Mouse (Mus musculus): ENCODE data around the gene Xrra1. TPM values are rescaled to one million over a fixed set of nuclear protein-coding genes. Genes with fewer than 3 reads are reported as not detected.
A peak's percentile ranks its signal among the peaks of the same experiment; 100 is the strongest.
"Not testable (repeated sequence)": the region's sequence is repeated elsewhere in the genome, so short reads cannot be mapped to it uniquely, and the experiment has no call there.

Xrra1 gene
- polyA plus RNA-seq, 1 experiment from 2014 or later, result 0.42 TPM

GRCm38 (mm10) chr7:99956095-99956494 is 97.2 kb downstream of the Xrra1 start:
- WGBS, result 94% methylated on average over 7 of the region's 7 CpGs
- no peak overlapping the region for H3K9ac ChIP-seq (ENCODE audit: low read depth, low read length)
- no peaks in the 10 kb centered on the region for H3K9me3 ChIP-seq (ENCODE audit: control insufficient read depth, low read length)
- peaks cover 17% of the 10 kb centered on the region for H3K36me3 ChIP-seq (ENCODE audit: control insufficient read depth, insufficient read depth, low read length)
- no peaks in the 10 kb centered on the region for H3K4me1 ChIP-seq (ENCODE audit: control insufficient read depth, insufficient read depth, low read length)
- no peaks in the 10 kb centered on the region for H3K27me3 ChIP-seq (replicated peaks; ENCODE audit: control insufficient read depth, insufficient read depth, low read length)
- H3K4me3 ChIP-seq (ENCODE audit: low read depth, low read length), result no peak overlapping the region
- DNase-seq (ENCODE audit: low spot score) (no peak), ATAC-seq (ENCODE audit: low read depth) (no peak)
- no peak overlapping the region for H3K27ac ChIP-seq (replicated peaks; ENCODE audit: low read depth, low read length)
- H3K4me2 ChIP-seq (ENCODE audit: low read depth, low read length), result no peak overlapping the region

DNA sequence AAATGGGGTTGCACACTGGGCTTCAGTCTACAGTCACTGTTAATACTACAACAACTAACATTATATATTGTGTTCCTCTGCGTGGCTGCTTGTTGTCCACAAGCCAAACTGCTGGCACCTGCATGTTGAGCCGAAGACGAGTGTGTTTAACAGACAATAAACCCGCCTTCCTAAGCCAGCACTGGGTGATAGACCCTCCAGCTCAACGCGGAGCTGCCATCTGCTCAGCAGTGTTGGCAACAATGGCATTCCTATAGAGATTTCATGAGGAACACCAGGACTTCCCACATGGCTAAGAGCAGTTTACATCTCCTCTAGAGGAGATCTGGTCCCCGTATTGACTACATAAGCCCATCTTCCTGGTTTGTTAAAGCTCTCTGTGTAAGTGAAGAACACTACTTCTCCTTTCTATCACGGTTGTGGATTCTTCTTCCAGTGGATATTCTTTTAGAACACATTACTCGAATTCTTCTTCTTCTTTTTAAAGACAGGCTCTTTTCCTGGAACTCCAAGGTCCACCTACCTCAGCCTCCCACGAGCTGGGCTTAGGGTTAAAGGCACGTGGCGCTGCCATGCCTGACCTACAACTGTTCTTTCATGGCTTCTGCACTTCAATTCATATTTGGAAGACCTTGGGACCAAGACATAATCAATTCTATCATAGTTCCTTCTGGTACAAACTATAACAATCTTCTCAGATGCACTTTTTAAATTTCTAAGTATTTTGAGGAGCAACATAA is 98.5 kb downstream of the Xrra1 start:
- Histone ChIP-seq H3K36me3 (ENCODE audit: control insufficient read depth, insufficient read depth, low read length) (peaks cover 10% of the 10 kb centered on the region), H3K27ac (replicated peaks; ENCODE audit: low read depth, low read length) (no peak overlapping the region), H3K9ac (ENCODE audit: low read depth, low read length) (no peak overlapping the region), H3K9me3 (ENCODE audit: control insufficient read depth, low read length) (no peaks in the 10 kb centered on the region), H3K4me1 (ENCODE audit: control insufficient read depth, insufficient read depth, low read length) (no peaks in the 10 kb centered on the region), H3K4me3 (ENCODE audit: low read depth, low read length) (no peak overlapping the region), H3K4me2 (ENCODE audit: low read depth, low read length) (no peak overlapping the region), H3K27me3 (replicated peaks; ENCODE audit: control insufficient read depth, insufficient read depth, low read length) (no peaks in the 10 kb centered on the region)
- DNase-seq (ENCODE audit: low spot score) (no peak), ATAC-seq (ENCODE audit: low read depth) (no peak)
- 82% methylated on average over 12 of the region's 12 CpGs for WGBS

DNA sequence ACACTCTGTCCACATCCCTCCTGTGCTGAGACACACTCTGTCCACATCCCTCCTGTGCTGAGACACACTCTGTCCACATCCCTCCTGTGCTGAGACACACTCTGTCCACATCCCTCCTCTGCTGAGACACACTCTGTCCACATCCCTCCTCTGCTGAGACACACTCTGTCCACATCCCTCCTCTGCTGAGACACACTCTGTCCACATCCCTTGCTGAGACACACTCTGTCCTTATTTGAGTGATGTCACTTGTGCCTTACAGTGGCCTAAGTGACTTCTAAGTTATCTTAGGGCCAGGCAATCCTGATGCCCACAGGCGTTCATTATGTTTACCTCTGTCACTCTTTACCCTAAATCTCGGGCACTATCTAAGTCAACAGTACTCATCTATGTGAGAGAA is 101.7 kb downstream of the Xrra1 start:
- WGBS, result 71% methylated on average over 2 of the region's 2 CpGs
- not testable (repeated sequence) for H3K4me3 ChIP-seq (ENCODE audit: low read depth, low read length); H3K4me2 ChIP-seq (ENCODE audit: low read depth, low read length); DNase-seq (ENCODE audit: low spot score); H3K9me3 ChIP-seq (ENCODE audit: control insufficient read depth, low read length); H3K27ac ChIP-seq (replicated peaks; ENCODE audit: low read depth, low read length); H3K27me3 ChIP-seq (replicated peaks; ENCODE audit: control insufficient read depth, insufficient read depth, low read length); H3K9ac ChIP-seq (ENCODE audit: low read depth, low read length); ATAC-seq (ENCODE audit: low read depth); H3K36me3 ChIP-seq (ENCODE audit: control insufficient read depth, insufficient read depth, low read length)
- peaks cover 13% of the 10 kb centered on the region for H3K4me1 ChIP-seq (ENCODE audit: control insufficient read depth, insufficient read depth, low read length)

- H3K9me3 ChIP-seq (ENCODE audit: control insufficient read depth, low read length), result no peaks in the 10 kb centered on the region
- WGBS, result 97% methylated on average over 2 of the region's 2 CpGs
- H3K27ac ChIP-seq (replicated peaks; ENCODE audit: low read depth, low read length), result no peak overlapping the region
- no peak overlapping the region for H3K4me3 ChIP-seq (ENCODE audit: low read depth, low read length)
- ATAC-seq (ENCODE audit: low read depth) (no peak), DNase-seq (ENCODE audit: low spot score) (no peak)
- H3K27me3 ChIP-seq (replicated peaks; ENCODE audit: control insufficient read depth, insufficient read depth, low read length), result no peaks in the 10 kb centered on the region
- H3K9ac ChIP-seq (ENCODE audit: low read depth, low read length), result no peak overlapping the region
- peaks cover 20% of the 10 kb centered on the region for H3K4me1 ChIP-seq (ENCODE audit: control insufficient read depth, insufficient read depth, low read length)
- no peaks in the 10 kb centered on the region for H3K36me3 ChIP-seq (ENCODE audit: control insufficient read depth, insufficient read depth, low read length)
- H3K4me2 ChIP-seq (ENCODE audit: low read depth, low read length), result no peak overlapping the region
Measured at GRCm38 (mm10) chr7:99961518-99961917, 102.6 kb downstream of the Xrra1 start.

DNA sequence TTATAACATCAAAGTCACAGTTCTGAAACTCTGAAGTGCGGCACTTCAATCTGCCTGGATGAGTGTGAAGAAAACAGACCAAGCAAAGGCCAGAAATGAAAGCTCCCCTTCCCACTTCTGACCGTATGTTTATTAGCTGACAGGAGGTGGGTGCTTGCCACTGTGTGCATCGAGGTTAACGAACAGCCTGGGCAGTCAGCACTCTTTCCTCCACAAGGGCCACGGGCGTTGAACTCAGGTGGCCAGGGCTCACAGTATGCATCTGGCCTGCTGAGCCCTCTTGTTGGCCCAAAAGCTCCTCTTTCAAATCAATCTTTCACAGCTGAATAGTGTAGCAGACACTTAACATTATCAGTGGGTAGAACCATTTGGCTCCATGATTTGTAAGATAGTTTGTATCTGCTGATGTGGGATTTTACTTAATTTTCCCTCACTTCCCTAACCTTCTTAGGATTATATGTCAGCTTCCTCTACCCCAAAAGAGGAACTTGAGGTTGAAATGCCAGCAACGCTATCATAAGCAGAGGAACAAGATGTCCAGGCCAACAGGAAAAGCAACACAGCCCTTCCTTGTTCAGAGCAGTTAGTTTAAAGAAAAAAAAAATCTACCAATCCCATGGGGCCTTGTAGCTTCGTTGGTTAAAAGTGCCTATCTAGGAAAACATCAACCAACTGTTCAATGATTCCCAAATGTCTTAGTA is 103.8 kb downstream of the Xrra1 start:
- no peak overlapping the region for H3K9ac ChIP-seq (ENCODE audit: low read depth, low read length)
- H3K9me3 ChIP-seq (ENCODE audit: control insufficient read depth, low read length), result no peaks in the 10 kb centered on the region
- no peak for ATAC-seq (ENCODE audit: low read depth)
- H3K4me1 ChIP-seq (ENCODE audit: control insufficient read depth, insufficient read depth, low read length), result peaks cover 20% of the 10 kb centered on the region
- H3K27ac ChIP-seq (replicated peaks; ENCODE audit: low read depth, low read length), result no peak overlapping the region
- 67% methylated on average over 8 of the region's 8 CpGs for WGBS
- no peak for DNase-seq (ENCODE audit: low spot score)
- H3K4me3 ChIP-seq (ENCODE audit: low read depth, low read length), result no peak overlapping the region
- no peaks in the 10 kb centered on the region for H3K27me3 ChIP-seq (replicated peaks; ENCODE audit: control insufficient read depth, insufficient read depth, low read length)
- no peak overlapping the region for H3K4me2 ChIP-seq (ENCODE audit: low read depth, low read length)
- H3K36me3 ChIP-seq (ENCODE audit: control insufficient read depth, insufficient read depth, low read length), result no peaks in the 10 kb centered on the region

DNA sequence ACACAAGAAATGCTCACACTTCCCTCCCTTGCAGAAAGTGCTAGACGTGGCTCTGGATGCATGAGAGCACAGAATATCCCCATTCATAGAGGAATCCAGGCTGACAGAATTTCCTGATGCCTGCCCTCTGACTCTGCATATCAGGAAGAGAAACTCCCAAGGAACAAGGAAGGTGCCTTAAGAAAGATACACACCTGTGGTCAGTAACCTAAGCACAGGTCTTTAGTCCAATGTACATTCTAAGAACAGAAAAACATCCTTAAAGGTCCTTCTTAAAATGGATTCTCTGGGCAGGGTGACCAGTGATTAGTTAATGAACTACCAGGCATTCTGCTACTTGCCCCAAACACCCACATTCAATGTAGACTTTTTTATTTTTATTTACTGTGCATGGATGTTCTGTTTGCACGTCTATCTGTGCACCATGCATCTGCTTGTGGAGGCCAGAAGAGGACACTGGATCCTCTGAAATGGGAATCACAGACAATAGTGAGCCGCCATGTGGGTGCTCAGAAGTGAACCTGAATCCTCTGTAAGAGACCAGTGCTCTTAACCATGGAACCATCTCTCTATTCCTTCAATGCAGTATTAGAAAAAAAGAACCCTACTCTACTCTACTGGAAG is 104.4 kb downstream of the Xrra1 start:
- Histone ChIP-seq H3K27me3 (replicated peaks; ENCODE audit: control insufficient read depth, insufficient read depth, low read length) (no peaks in the 10 kb centered on the region), H3K4me1 (ENCODE audit: control insufficient read depth, insufficient read depth, low read length) (peaks cover 20% of the 10 kb centered on the region), H3K27ac (replicated peaks; ENCODE audit: low read depth, low read length) (no peak overlapping the region), H3K4me3 (ENCODE audit: low read depth, low read length) (no peak overlapping the region), H3K4me2 (ENCODE audit: low read depth, low read length) (no peak overlapping the region), H3K36me3 (ENCODE audit: control insufficient read depth, insufficient read depth, low read length) (no peaks in the 10 kb centered on the region), H3K9ac (ENCODE audit: low read depth, low read length) (no peak overlapping the region), H3K9me3 (ENCODE audit: control insufficient read depth, low read length) (no peaks in the 10 kb centered on the region)
- ATAC-seq (ENCODE audit: low read depth), result no peak
- WGBS, result 77% methylated on average over 3 of the region's 3 CpGs
- no peak for DNase-seq (ENCODE audit: low spot score)

DNA sequence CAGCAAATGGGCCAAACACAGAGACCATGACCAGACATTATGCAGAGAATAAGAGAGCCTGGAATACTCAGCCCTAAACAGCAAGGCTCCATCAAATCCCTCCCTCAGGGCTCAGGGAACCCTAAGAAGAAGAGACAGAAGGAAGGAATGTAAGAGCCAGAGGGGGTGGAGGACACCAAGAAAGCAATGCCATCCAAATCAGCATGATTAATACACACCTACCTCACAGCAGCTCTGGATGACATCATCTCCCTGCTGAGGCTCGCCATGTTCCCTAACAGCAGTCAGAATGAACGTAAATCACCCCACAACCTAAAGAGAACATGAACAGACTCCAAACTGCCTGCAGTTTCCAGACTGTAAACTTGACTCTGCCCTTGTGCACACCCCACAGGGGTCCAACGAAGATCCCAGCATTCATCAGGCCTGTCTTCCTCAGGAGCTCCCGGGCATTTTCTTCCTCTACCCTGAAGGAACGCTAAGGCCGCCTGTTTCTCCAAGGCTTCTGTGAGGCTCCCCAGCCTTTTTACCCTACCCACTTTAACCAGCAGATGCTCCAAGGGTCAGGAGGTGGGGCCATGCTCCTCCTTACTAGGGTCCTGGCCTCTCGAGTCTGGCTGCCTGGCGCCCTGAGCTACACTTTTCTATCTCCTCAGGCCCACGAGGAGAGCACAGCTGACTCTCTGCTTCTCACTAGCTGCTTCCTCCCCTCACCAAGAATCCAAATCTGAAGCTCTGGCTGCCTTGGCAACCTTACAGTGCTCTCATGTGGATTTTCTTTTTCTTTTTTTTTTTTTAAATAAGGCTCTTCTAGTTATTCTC is 106.3 kb downstream of the Xrra1 start:
- Histone ChIP-seq H3K4me2 (ENCODE audit: low read depth, low read length) (peak overlapping the region; percentile 27), H3K4me3 (ENCODE audit: low read depth, low read length) (no peak overlapping the region), H3K9ac (ENCODE audit: low read depth, low read length) (peak overlapping the region; percentile 38; the same call in 1 of the 2 replicates), H3K4me1 (ENCODE audit: control insufficient read depth, insufficient read depth, low read length) (peaks cover 20% of the 10 kb centered on the region), H3K9me3 (ENCODE audit: control insufficient read depth, low read length) (no peaks in the 10 kb centered on the region), H3K27ac (replicated peaks; ENCODE audit: low read depth, low read length) (peak overlapping the region; percentile 75), H3K27me3 (replicated peaks; ENCODE audit: control insufficient read depth, insufficient read depth, low read length) (no peaks in the 10 kb centered on the region), H3K36me3 (ENCODE audit: control insufficient read depth, insufficient read depth, low read length) (no peaks in the 10 kb centered on the region)
- peak; percentile 76 for DNase-seq (ENCODE audit: low spot score)
- peak; percentile 22; the same call in 1 of the 2 replicates for ATAC-seq (ENCODE audit: low read depth)
- 30% methylated on average over 9 of the region's 9 CpGs for WGBS

DNA sequence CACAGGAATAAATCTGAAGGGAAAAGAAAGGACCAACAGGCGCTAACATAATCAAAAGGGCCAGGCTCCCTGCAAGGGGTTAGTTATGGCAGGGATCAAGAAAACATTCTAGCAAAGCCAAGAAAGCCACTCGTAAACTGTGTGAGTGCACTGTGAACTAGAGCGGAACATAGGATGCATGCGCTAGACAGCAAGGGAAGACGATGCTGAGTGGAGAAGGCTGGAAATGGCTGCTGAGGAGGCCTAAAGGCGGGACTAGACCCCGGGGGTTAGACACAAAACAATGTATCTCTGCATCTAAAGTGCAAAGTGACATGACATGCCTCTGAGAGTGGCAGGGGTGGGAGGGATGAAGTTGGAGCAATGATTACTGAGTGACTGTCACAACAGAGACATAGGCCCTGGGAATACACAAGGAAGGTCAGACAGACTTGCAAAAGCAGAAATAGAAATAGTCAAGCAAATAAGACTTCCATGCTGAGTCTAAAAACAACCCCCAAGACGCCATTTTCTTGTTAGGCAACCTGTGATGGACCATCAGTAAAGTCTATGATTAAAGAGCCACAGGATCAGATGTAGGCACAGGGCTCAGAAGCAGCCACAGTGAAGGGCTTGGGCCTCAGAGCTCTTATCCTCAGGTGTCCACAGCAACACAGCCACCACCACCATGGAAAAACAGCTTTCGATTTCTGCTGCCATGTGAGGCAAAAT is 107.2 kb downstream of the Xrra1 start:
- Histone ChIP-seq H3K27me3 (replicated peaks; ENCODE audit: control insufficient read depth, insufficient read depth, low read length) (no peaks in the 10 kb centered on the region), H3K4me2 (ENCODE audit: low read depth, low read length) (no peak overlapping the region), H3K36me3 (ENCODE audit: control insufficient read depth, insufficient read depth, low read length) (no peaks in the 10 kb centered on the region), H3K9me3 (ENCODE audit: control insufficient read depth, low read length) (no peaks in the 10 kb centered on the region), H3K4me3 (ENCODE audit: low read depth, low read length) (no peak overlapping the region), H3K9ac (ENCODE audit: low read depth, low read length) (no peak overlapping the region), H3K4me1 (ENCODE audit: control insufficient read depth, insufficient read depth, low read length) (peaks cover 20% of the 10 kb centered on the region), H3K27ac (replicated peaks; ENCODE audit: low read depth, low read length) (peak overlapping the region; percentile 75)
- WGBS, result 44% methylated on average over 9 of the region's 9 CpGs
- ATAC-seq (ENCODE audit: low read depth) (no peak), DNase-seq (ENCODE audit: low spot score) (no peak)
